Mouse (Mus musculus): ENCODE data around the gene Dlg2.

- no peak for TF ChIP-seq CTCF (IDR thresholded peaks at IDR 0.05; ENCODE audit: borderline replicate concordance, insufficient read depth, low read depth, low read length)
- no peak for TF ChIP-seq POLR2A (IDR thresholded peaks at IDR 0.05; ENCODE audit: borderline replicate concordance, insufficient read depth, low read length)
These were observed 451.0 kb downstream of the Dlg2 start for GRCm38 (mm10) chr7:90927441-90927840.
